Mouse (Mus musculus) lung, postnatal 0 days (tissue): ENCODE measurements at regions not wholly inside any gene's neighbourhood (a gene's known extent, or its start where the extent isn't known, plus 50 kb on each side); places are given as distances from the start of the nearest gene placed in this dataset.

Source experiments
- ATAC-seq: fragments of 200-750 bp; cut with Nextera tagmentation; 2 replicates; pipeline ENCODE4 v1.8.0; 2017; ENCODE audit warnings: moderate library complexity
- DNase-seq: peaks from one replicate; pipeline ENCODE4 v3.0.0-alpha.2; 2016; ENCODE audit warnings: low spot score
- H3K27ac ChIP-seq: fragments of 300-500 bp; sonication (generic); 2 replicates; pipeline ENCODE4 v1.5.1; 2014; ENCODE audit warnings: antibody characterized with exemption, mild to moderate bottlenecking, low read length, mixed read lengths
- H3K27me3 ChIP-seq: fragments of 300-500 bp; sonication (generic); replicated peaks from 2 replicates; pipeline ENCODE4 v1.6.1; 2014; ENCODE audit warnings: low read length, mixed read lengths; ENCODE audit not compliant: insufficient read depth
- H3K36me3 ChIP-seq: fragments of 300-500 bp; sonication (generic); 2 replicates; pipeline ENCODE4 v1.6.1; 2014; ENCODE audit warnings: low read length, mixed read lengths; ENCODE audit not compliant: insufficient read depth
- H3K4me1 ChIP-seq: fragments of 300-500 bp; sonication (generic); 2 replicates; pipeline ENCODE4 v1.6.1; 2014; ENCODE audit warnings: antibody characterized with exemption, low read depth, low read length, mixed read lengths; ENCODE audit not compliant: insufficient read depth
- H3K4me2 ChIP-seq: fragments of 300-500 bp; sonication (generic); replicated peaks from 2 replicates; pipeline ENCODE4 v1.6.1; 2014; ENCODE audit warnings: low read depth, mild to moderate bottlenecking, low read length, moderate library complexity, mixed read lengths
- H3K4me3 ChIP-seq: fragments of 300-500 bp; sonication (generic); 2 replicates; pipeline ENCODE4 v1.5.1; 2014; ENCODE audit warnings: low read depth, low read length
- H3K9ac ChIP-seq: fragments of 300-500 bp; sonication (generic); replicated peaks from 2 replicates; pipeline ENCODE4 v1.6.1; 2014; ENCODE audit warnings: low read depth, mild to moderate bottlenecking
- H3K9me3 ChIP-seq: fragments of 300-500 bp; sonication (generic); 2 replicates; pipeline ENCODE4 v1.6.1; 2016; ENCODE audit warnings: low read length, mixed read lengths
- CTCF ChIP-seq: IDR thresholded peaks from 2 replicates; pipeline ENCODE4 v1.5.1; 2016; ENCODE audit warnings: antibody characterized with exemption, mild to moderate bottlenecking
- EP300 ChIP-seq: IDR thresholded peaks from 2 replicates; pipeline ENCODE4 v1.6.1; 2016; ENCODE audit warnings: antibody characterized with exemption, mild to moderate bottlenecking, control low read depth
- WGBS: fragments of 180-500 bp; shearing (Covaris S2); extraction: QIAGEN DNeasy Blood & Tissue Kit; methylation state at CpG from one replicate; pipeline ENCODE4 v1.1.7; 2014; 5-methylcytosine and 5-hydroxymethylcytosine counted together

DNA sequence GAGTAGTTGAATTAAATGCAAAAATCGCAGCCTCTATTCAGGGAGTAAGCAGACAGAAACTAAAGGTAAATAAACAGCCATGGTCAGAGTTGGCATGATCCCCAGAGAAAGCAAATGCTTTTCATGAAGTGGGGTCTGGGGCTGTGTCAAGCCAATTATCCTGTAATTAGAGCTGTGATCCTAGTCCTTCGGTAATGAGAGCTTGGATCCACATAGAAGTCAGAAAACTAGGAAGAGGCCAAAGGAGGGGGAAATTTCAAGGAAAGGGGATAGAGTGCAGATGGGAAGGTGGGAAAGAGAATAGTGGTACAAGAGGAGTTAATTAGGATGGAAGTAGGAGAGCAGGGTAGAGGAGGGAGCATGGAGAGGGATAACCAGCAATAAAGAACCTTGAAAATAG lies 809.3 kb downstream of the Epha4 start:
- 64% methylated on average over 2 of the region's 2 CpGs for WGBS
- Histone ChIP-seq H3K27me3 (no peaks in the 10 kb centered on the region), H3K36me3 (no peaks in the 10 kb centered on the region), H3K9ac (no peak overlapping the region), H3K4me2 (no peak overlapping the region), H3K27ac (no peak overlapping the region), H3K4me3 (no peak overlapping the region), H3K9me3 (no peaks in the 10 kb centered on the region), H3K4me1 (no peaks in the 10 kb centered on the region)
- TF ChIP-seq EP300 (no peak), CTCF (no peak)
- DNase-seq (no peak), ATAC-seq (no peak)

DNA sequence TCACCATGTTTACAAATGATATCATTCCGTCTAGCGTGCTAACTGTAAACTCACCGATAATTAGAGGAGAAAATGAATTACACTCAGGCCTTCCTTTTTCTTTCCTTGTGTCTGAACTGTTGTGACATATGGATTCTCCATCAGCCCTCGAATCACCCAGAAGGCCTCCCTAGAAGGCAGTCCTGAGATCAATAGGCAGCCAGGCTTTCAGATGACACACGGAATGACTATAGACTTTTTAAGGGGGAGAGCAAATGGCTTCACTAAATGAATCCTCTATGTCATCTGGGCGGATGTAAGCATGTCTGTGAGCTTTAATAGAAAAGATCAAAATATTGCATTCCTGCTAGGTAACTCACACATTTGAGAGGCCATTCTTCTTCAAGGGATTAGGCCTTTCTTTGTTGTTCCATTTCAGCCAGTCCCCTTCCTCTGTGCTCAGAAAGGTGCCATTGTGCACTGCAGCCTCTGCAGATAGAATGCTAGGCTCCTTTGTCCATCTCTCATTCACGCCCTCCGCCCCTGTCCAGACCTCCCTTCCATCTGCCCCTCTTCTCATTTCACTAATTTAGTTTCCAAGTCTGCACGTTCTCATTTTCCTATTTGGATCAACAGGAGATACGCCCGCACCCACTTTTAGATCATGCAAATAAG lies 797.1 kb downstream of the Epha4 start:
- TF ChIP-seq CTCF (no peak), EP300 (no peak)
- ATAC-seq, result no peak
- H3K9me3 ChIP-seq, result no peaks in the 10 kb centered on the region
- 64% methylated on average over 11 of the region's 11 CpGs for WGBS
- no peak overlapping the region for H3K9ac ChIP-seq
- no peaks in the 10 kb centered on the region for H3K27me3 ChIP-seq
- H3K4me2 ChIP-seq, result no peak overlapping the region
- no peak overlapping the region for H3K27ac ChIP-seq
- H3K4me1 ChIP-seq, result no peaks in the 10 kb centered on the region
- DNase-seq, result no peak
- H3K4me3 ChIP-seq, result no peak overlapping the region
- H3K36me3 ChIP-seq, result no peaks in the 10 kb centered on the region

DNA sequence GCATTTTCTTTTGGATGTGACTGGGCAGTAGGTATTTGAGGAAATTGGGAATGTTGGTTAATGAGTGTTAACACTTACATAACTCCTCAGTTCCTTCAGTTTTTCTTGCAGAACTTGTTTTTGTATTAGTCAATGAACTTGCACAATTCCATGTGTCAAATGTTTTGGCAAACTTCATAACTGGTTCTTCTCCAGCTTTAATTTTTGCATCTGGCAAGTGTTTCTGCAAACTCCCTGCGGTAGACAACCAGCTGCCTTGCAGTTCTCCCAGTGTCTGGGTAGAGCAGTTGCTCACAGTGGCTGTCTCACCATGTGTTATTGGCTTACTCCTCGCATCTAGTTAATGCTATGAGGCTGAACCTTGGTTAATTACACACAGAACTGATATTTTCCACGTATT lies 790.4 kb downstream of the Epha4 start:
- H3K27me3 ChIP-seq, result no peaks in the 10 kb centered on the region
- ATAC-seq (no peak), DNase-seq (peak; percentile 77)
- TF ChIP-seq EP300, result peak; percentile 51
- TF ChIP-seq CTCF, result no peak
- H3K27ac ChIP-seq, result no peak overlapping the region
- no peak overlapping the region for H3K4me2 ChIP-seq
- no peaks in the 10 kb centered on the region for H3K4me1 ChIP-seq
- H3K9me3 ChIP-seq, result no peaks in the 10 kb centered on the region
- no peak overlapping the region for H3K4me3 ChIP-seq
- H3K9ac ChIP-seq, result no peak overlapping the region
- H3K36me3 ChIP-seq, result no peaks in the 10 kb centered on the region
- WGBS, result 46% methylated on average over 3 of the region's 3 CpGs

DNA sequence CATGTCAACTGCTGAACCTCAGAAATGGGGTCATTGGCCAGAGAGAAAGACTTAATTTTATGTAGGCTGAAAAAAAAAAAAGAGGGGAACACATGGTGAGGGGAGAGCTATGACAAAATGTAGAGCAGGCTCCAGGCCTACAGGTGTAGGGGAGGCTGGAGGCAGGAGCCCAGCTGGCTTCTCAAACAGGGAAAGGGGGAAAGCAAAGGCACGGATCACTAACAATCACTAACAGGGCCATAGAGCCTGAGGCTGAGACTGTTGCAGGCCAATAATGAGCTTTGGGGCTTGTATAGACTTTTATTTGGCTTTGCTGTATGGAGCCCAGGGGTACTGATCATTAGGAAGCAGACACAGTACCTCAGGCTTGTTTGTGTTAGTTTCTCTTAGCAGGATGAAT lies 777.9 kb downstream of the Epha4 start:
- WGBS, result 77% methylated on average over 1 of the region's 1 CpGs
- no peaks in the 10 kb centered on the region for H3K9me3 ChIP-seq
- no peak for ATAC-seq

DNA sequence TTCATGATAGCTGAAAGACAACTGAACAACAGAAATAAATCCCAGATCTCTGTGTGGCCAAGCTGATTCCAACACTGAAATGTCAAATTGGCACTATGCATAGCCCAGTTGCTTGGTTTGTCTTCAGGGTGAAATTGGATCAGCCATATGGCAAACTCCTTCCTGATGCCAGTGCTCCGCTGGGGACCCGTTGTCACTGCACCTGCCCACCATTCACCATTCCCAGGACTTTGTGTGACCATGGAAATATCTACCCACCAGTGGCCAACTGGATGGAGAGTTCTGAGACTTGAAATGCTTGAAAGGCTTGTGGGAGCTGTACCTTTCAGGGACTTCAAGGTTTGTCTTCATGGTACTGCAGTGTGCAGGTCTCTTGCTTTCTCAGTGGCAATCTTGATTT lies 777.2 kb downstream of the Epha4 start:
- Histone ChIP-seq H3K9me3 (no peaks in the 10 kb centered on the region), H3K4me2 (no peak overlapping the region), H3K27ac (no peak overlapping the region), H3K27me3 (no peaks in the 10 kb centered on the region), H3K36me3 (no peaks in the 10 kb centered on the region), H3K4me3 (no peak overlapping the region), H3K4me1 (no peaks in the 10 kb centered on the region), H3K9ac (no peak overlapping the region)
- DNase-seq (no peak), ATAC-seq (no peak)
- TF ChIP-seq CTCF (no peak), EP300 (no peak)
- WGBS, result 86% methylated on average over 2 of the region's 2 CpGs

More for the DNA sequence above, 777.9 kb downstream of the Epha4 start:
- Histone ChIP-seq H3K4me2 (no peak overlapping the region), H3K4me1 (no peaks in the 10 kb centered on the region), H3K36me3 (no peaks in the 10 kb centered on the region), H3K9ac (no peak overlapping the region), H3K27me3 (no peaks in the 10 kb centered on the region), H3K4me3 (no peak overlapping the region), H3K27ac (no peak overlapping the region)
- TF ChIP-seq CTCF, result no peak
- TF ChIP-seq EP300, result no peak
- DNase-seq, result no peak

DNA sequence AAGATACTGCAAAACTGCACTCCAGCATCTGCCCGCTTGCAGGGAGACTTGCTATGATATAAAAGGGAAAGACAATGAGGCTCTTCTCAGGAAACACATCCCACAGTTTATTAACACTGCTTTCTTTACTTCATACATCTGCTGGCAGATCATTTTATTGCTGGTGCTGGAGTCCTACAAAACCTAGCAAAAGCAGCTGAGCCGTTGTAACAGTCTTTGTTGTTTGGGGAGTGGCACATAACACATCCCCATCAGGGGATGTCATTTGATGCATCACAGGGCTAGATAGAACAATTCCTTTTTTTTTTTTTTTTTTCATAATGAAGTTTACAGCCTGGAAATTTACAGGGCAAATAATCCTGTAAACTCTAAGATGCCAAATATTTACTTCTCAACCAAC lies 742.2 kb downstream of the Epha4 start:
- no peak overlapping the region for H3K9ac ChIP-seq
- H3K9me3 ChIP-seq, result no peaks in the 10 kb centered on the region
- no peak overlapping the region for H3K4me2 ChIP-seq
- 56% methylated on average over 2 of the region's 2 CpGs for WGBS
- ATAC-seq, result no peak
- DNase-seq, result no peak
- H3K36me3 ChIP-seq, result no peaks in the 10 kb centered on the region
- H3K4me3 ChIP-seq, result no peak overlapping the region
- H3K4me1 ChIP-seq, result no peaks in the 10 kb centered on the region
- H3K27me3 ChIP-seq, result no peaks in the 10 kb centered on the region
- no peak overlapping the region for H3K27ac ChIP-seq
- TF ChIP-seq EP300 (no peak), CTCF (no peak)

DNA sequence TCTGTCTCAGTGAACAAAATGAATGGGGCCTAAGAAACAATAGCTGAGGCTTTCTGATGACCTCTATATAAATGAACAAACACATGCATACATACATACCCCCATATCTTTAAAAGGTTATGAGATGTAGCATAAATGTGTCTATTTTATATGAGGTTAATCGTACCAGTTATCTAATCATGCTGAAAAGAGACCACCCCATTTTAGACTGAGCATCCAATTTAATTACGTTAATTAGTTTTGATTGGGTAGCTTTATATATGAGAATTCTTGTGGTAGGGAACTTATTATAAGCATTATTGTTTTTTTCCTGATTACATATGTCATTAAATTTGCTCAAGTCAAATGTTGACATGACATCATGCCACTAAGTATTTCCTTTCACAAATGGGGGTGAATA lies 728.0 kb downstream of the Epha4 start:
- no peak overlapping the region for H3K27ac ChIP-seq
- H3K4me1 ChIP-seq, result no peaks in the 10 kb centered on the region
- no peaks in the 10 kb centered on the region for H3K9me3 ChIP-seq
- DNase-seq (no peak), ATAC-seq (no peak)
- H3K4me2 ChIP-seq, result no peak overlapping the region
- no peak overlapping the region for H3K4me3 ChIP-seq
- H3K9ac ChIP-seq, result no peak overlapping the region
- H3K36me3 ChIP-seq, result no peaks in the 10 kb centered on the region
- no peaks in the 10 kb centered on the region for H3K27me3 ChIP-seq
- 91% methylated on average over 2 of the region's 2 CpGs for WGBS
- no peak for TF ChIP-seq CTCF
- no peak for TF ChIP-seq EP300
